Mouse (Mus musculus): Measurements from ENCODE around the gene Cryab.

DNA sequence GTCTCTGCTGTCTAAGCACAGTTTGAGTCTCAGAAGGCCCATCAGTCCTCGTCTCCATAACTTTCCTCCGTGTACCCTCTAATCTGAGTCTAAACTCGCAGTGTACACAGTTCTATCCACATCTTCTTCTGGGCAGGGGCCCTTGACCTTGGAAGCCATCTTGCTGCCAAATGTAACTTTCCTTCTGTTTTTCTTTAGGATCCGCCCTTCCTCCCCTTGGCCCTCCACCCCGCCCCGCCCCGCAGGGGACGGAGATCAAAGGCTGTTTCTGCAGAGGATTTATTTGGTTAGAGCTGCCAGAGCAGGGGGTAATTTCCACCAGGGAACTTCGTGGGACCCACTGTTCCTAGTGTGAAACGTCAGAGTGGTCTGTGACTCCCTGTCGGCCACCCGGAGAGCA is 30.1 kb upstream of the Cryab start:
- no peak for TF ChIP-seq CTCF (IDR thresholded peaks at IDR 0.05; ENCODE audit: low read depth)
- no peak for TF ChIP-seq EP300 (IDR thresholded peaks at IDR 0.05; ENCODE audit: low read depth)
